In the genomic region with DNA sequence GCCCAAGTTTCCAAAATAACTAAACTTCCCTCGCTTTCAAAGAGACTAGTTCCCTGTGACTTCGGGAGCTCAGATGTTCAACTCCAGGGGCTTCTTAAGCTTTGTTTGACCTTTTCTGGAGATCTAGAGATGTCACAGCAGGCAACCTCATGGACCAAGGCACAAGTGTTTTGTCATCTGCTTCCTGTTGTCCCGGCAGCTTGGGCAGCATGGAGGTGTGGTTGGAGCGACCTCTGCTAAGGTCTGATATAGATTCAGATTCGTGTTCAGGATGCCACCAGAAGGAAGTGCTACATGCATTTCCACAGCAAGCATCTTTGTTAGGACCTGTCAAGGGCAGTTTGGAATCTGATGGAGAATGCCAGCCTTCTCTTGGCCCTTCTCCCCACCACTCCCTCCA, we compare ENCODE assay signal across 13 mouse cellular contexts.
"Had no signal": no experiment of that assay in that cellular context is flagged by ENCODE, and none has a peak within 500 bp of the region (broad histone marks: within the 10 kb centered on the region; RNA-seq: fewer than 3 reads in every experiment).

No protein-coding gene starts in this region.

- H3K36me3 ChIP-seq: limb, embryonic 15.5 days; liver, embryonic 12.5 days; midbrain, embryonic 13.5 days; neural tube, embryonic 15.5 days had no signal

- H3K4me1 ChIP-seq: liver, embryonic 12.5 days; midbrain, embryonic 13.5 days had no signal

- H3K4me3 ChIP-seq: limb, embryonic 15.5 days; liver, embryonic 12.5 days; midbrain, embryonic 13.5 days; myocyte; neural tube, embryonic 15.5 days had no signal

- H3K27ac ChIP-seq: limb, embryonic 15.5 days; liver, embryonic 12.5 days; midbrain, embryonic 13.5 days; neural tube, embryonic 15.5 days had no signal

- H3K27me3 ChIP-seq: limb, embryonic 15.5 days; liver, embryonic 12.5 days; midbrain, embryonic 13.5 days; neural tube, embryonic 15.5 days had no signal

- ATAC-seq: liver, embryonic 12.5 days; midbrain, embryonic 13.5 days had no signal

- H3K9me3 ChIP-seq: limb, embryonic 15.5 days; liver, embryonic 12.5 days; midbrain, embryonic 13.5 days; neural tube, embryonic 15.5 days had no signal

- DNase-seq: kidney, adult 18-20 months; kidney, postnatal 10 days; layer of hippocampus, postnatal 36 days; lung, postnatal 4 days; right cerebral cortex, adult 18-20 months; thymus, adult 18-20 months; thymus, postnatal 14 days had no signal

- H3K9ac ChIP-seq: limb, embryonic 15.5 days; liver, embryonic 12.5 days; lung, embryonic 14.5 days; midbrain, embryonic 13.5 days; neural tube, embryonic 15.5 days had no signal

- H3K4me2 ChIP-seq: limb, embryonic 15.5 days; liver, embryonic 12.5 days; lung, embryonic 14.5 days; midbrain, embryonic 13.5 days; neural tube, embryonic 15.5 days had no signal
